Mouse (Mus musculus) embryonic facial prominence, embryonic 12.5 days (tissue): ENCODE data around the gene Nfyc. TPM values are rescaled to one million over a fixed set of nuclear protein-coding genes. Genes with fewer than 3 reads are reported as not detected.

ENCODE experiments used
- microRNA counts: library from miRNA; unstranded; fragments of <30 nt; microRNA quantifications from one replicate; lab custom pipeline; 2017
- microRNA-seq: library from miRNA; unstranded; fragments of <30 nt; microRNA quantifications from one replicate; pipeline ENCODE4, GENCODE M21; 2017
- polyA plus RNA-seq: library from polyadenylated mRNA; unstranded; fragments of >200 nt; fragmentation: Nextera tagmentation; extraction: Ambion mirVana; gene quantifications from 2 replicates; pipeline ENCODE4 v1.2.1, GENCODE M21; 2016

Nfyc gene
- polyA plus RNA-seq, 1 experiment from 2014 or later: 117 TPM

MicroRNA genes within 50 kb of the gene (microRNA counts, 519-probe panel; counts per million panel counts)
- microRNA mmu-miR-30e (lab: Ali Mortazavi, UCI): 460 counts per million, percentile 65 among the panel's probes with 10 or more counts

Small RNA genes within 50 kb of the gene (microRNA-seq; reads per million reads assigned to microRNA genes)
- not detected for gene Gm23936
- gene Mir30c-1: 87.5 reads per million, percentile 50 among the genes with 10 or more reads in this experiment
- gene Mir30e: not detected
- not detected for gene Mir30f

Other genes starting within 250 kb of the Nfyc start
- not detected in 2 replicates for gene Gm8439, start 242.8 kb downstream of the Nfyc start, polyA plus RNA-seq
- 5.8 and 7.3 TPM in 2 replicates for gene Cited4, start 165.0 kb downstream of the Nfyc start, polyA plus RNA-seq
- gene Kcnq4, start 83.0 kb downstream of the Nfyc start, polyA plus RNA-seq: 6.9 TPM in 2 replicates
- 3.8 and 4.2 TPM in 2 replicates for gene Rims3, start 23.2 kb upstream of the Nfyc start, polyA plus RNA-seq
- gene Exo5, start 93.4 kb upstream of the Nfyc start, polyA plus RNA-seq: 31.1 and 33.1 TPM in 2 replicates
- 11.2 and 11.8 TPM in 2 replicates for gene Zfp69, start 120.1 kb upstream of the Nfyc start, polyA plus RNA-seq
- gene Smap2, start 185.7 kb upstream of the Nfyc start, polyA plus RNA-seq: 19.3 and 22.6 TPM in 2 replicates
- 61.6 and 62.4 TPM in 2 replicates for gene Col9a2, start 207.8 kb upstream of the Nfyc start, polyA plus RNA-seq